Mouse (Mus musculus) heart, adult 18-20 months (tissue): ENCODE measurements around the gene Gmfg. TPM values are rescaled to one million over a fixed set of nuclear protein-coding genes. Genes with fewer than 3 reads are reported as not detected.
A peak's percentile ranks its signal among the peaks of the same experiment; 100 is the strongest.

ENCODE experiments used
- DNase-seq, 2 experiments: peaks; one replicate each; pipeline ENCODE4 v3.0.0; 2021 to 2022; ENCODE audit warnings: mixed read lengths in 1 of 2
- long read RNA-seq, 2 experiments: library from polyadenylated mRNA; stranded (forward); transcript quantifications; one replicate each; pipeline ENCODE4 v2.0.0; 2021
- total RNA-seq, 2 experiments: library from RNA; stranded (reverse); gene quantifications; 2 replicates each; pipeline ENCODE4 v1.2.3; 2021

Gene Gmfg
- 1 to 10 TPM; 5.4 to 7.8 TPM for total RNA-seq
- long read RNA-seq, experiment 1, transcript Gmfg-201 (7 exons, 637 nt): major isoform, 7 of 8 reads
- long read RNA-seq, experiment 1, partial matches to known transcripts: 1 of 8 reads
- long read RNA-seq, experiment 1, other reads (novel, unspliced or antisense): 0 of 8 reads
- long read RNA-seq, experiment 2, partial matches to known transcripts: 0 of 3 reads
- long read RNA-seq, experiment 2, other reads (novel, unspliced or antisense): 0 of 3 reads

- peak in 1 of 2 experiments; percentile 88 for DNase-seq
Observed at GRCm38 (mm10) chr7:28436932-28437570, at the start of gene Gmfg. Gene Gmfg, plus strand, starts transcription at chr7:28437447.

- no peak for DNase-seq
Observed at GRCm38 (mm10) chr7:28390331-28390730, 46.9 kb upstream of the Gmfg start.

GRCm38 (mm10) chr7:28392429-28393271 lies 44.6 kb upstream of the Gmfg start, which contains the start of the genes Med29 and Paf1:
Gene Med29, minus strand, starts transcription at chr7:28392708.
Gene Paf1, plus strand, starts transcription at chr7:28392951.
- DNase-seq: peak; percentile 98 to 99

- DNase-seq: no peak
Observed at GRCm38 (mm10) chr7:28393272-28393951, 43.8 kb upstream of the Gmfg start.

DNA sequence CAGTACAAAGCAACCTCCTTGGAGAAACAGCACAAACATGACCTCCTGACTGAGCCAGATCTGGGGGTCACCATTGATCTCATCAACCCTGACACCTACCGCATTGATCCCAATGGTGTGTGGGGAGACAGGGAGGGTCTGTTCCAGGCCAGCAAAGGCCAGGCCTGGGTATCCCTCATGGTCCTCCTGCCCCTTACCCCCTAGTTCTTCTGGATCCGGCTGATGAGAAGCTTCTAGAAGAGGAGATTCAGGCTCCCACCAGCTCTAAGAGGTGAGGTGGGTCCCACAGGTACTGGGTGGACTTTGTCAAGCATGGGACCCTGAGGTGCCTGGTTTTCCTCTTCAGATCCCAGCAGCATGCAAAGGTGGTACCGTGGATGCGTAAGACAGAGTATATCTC lies 41.8 kb upstream of the Gmfg start:
- no peak for DNase-seq

GRCm38 (mm10) chr7:28398000-28398399 lies 39.2 kb upstream of the Gmfg start:
- peak in 1 of 2 experiments; percentile 48 for DNase-seq

- no peak for DNase-seq
Observed at GRCm38 (mm10) chr7:28398696-28399340, 38.4 kb upstream of the Gmfg start.

GRCm38 (mm10) chr7:28401030-28401429 lies 36.2 kb upstream of the Gmfg start:
- DNase-seq: no peak

GRCm38 (mm10) chr7:28401942-28402341 lies 35.3 kb upstream of the Gmfg start:
- DNase-seq: no peak

DNA sequence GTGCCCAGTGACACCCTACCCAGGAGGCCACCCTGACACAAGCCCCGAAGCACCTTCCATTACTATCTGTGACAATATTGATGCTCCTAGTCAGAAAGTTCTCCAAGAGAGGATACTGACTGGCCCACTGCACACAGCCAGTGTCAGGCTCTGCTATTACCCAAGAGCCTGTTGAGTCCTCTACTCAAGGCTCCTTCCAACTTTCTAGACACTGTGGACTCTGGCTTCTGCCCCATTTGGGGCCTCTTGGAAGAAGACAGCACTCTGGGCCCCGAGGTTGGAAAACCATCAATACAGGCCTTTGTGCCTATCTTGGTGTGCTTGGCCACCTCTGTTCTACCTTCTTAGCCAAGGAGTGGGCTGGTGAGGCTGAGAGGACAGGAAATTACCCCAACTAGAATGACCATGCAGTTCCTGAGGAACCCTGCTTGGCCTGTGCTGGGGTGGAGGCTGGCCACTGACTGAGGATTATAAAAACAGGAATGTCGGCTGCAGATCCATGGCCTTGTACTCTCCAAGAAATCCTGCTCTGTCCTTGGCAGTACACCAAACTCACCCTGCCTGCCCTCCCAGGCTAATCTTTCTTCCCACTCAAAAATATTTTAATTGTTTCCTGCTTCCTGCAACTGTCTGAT lies 26.3 kb upstream of the Gmfg start:
- DNase-seq: peak; percentile 80 to 89

- DNase-seq: no peak
Observed at GRCm38 (mm10) chr7:28412826-28413225, 24.4 kb upstream of the Gmfg start.

DNA sequence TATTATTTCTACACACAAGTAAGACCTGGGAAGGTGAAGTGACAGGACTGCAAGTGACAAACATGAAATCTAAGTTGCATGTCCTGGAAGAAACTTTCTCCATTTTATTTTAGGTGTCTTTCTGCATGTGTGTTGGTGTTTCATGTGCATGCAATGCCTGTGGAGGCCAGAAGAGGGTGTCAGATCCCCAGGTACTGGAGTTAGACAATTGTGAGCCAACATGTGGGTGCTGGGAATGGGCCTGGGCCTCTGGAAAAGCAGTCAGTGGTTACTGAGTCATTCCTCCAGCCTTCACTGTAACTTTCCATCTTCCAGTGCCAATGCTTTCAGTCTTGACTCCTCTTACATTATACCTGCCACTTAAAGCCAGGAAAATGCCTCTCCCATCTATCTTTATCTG lies 19.9 kb upstream of the Gmfg start:
- DNase-seq: no peak

GRCm38 (mm10) chr7:28418096-28418670 lies 19.1 kb upstream of the Gmfg start:
- DNase-seq: peak; percentile 82 to 89

- DNase-seq: no peak
Observed at GRCm38 (mm10) chr7:28419416-28419815, 17.8 kb upstream of the Gmfg start.

- no peak for DNase-seq
Observed at GRCm38 (mm10) chr7:28423018-28423417, 14.2 kb upstream of the Gmfg start.

DNA sequence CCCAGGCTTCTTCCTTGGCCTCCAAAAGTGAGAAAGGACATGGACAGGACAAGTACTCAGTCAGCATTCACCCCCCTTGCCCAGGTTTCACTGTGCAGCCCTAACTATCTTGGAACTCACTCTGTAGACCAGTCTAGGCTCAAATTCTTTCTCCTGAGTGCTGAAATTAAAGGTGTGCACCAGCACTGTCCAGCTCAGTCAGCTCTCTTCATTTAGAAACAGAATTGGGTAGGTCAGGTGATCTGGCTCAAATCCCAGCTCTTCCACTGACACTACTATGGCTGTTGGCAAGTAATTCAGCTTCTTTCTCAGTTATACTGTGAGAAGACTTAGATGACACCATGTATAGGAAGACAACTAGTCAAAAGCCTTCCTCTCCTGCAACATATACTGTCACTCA lies 9.5 kb upstream of the Gmfg start:
- DNase-seq: peak; percentile 46 to 55

GRCm38 (mm10) chr7:28430512-28430911 lies 6.7 kb upstream of the Gmfg start:
- no peak for DNase-seq

GRCm38 (mm10) chr7:28432252-28432651 lies 5.0 kb upstream of the Gmfg start:
- no peak for DNase-seq

GRCm38 (mm10) chr7:28435660-28436259 lies 1.5 kb upstream of the Gmfg start:
- DNase-seq: peak in 1 of 2 experiments; percentile 47

DNA sequence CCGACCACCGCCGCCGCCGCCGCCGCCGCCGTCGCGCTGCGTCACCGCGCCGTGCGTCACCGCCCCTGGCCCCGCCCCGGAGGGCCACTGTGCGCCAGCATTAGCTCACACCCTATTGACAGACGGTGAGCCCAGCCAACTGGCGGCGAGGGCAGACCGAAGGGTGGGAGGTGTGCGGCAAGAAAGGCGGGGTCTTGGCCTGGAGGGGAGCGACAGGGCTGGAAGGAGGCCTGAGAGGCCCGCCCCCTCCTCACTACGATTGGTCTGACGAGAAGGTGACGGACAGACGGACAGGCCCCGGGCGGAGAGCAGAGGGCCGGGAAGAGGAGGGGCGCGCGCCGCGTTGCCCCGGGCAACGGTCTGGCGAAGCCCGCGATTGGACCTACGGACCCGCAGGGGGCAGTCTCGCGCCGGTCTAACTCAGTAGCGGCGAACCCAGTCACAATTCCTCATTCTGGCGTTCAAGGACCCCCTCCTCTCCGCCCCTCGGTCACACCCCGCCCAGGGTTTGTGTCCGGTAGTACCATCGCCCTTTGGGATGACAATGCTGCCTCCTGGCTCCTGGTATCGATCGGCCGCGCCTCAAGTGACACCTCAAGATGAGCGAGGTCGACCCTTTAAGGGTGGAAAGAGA lies 859 bp upstream of the Gmfg start:
- peak; percentile 100 for DNase-seq
